Mouse (Mus musculus) monocyte, adult 2 months (primary cell): ENCODE measurements at regions not wholly inside any gene's neighbourhood (a gene's known extent, or its start where the extent isn't known, plus 50 kb on each side); places are given as distances from the start of the nearest gene placed in this dataset.
"Not testable (repeated sequence)": the region's sequence is repeated elsewhere in the genome, so short reads cannot be mapped to it uniquely, and the experiment has no call there.

Source experiments
- DNase-seq, 2 experiments: peaks; one replicate each; pipeline ENCODE4 v3.0.0; 2022; ENCODE audit warnings: low spot score in 2 of 2, low read depth in 1 of 2

DNA sequence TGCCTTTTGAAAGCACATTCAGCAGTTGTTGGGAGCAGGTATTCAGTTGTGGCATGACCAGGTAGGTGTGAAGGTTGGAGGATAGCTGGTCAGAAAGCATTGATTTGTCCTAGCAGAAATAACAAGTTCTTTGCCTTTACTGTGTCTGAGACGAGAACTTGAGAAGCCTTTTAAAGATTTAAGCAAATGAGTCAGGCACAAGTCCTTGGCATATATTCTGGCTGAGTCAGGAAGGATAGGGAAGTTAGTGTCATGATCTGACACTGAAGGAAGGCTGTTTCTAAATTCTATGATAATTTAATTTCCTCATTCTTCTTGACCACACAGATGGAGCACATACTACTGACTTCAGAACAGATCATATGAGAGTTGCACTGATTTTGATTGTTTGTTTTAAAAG lies 993.8 kb downstream of the Basp1 start:
- DNase-seq, result no peak

DNA sequence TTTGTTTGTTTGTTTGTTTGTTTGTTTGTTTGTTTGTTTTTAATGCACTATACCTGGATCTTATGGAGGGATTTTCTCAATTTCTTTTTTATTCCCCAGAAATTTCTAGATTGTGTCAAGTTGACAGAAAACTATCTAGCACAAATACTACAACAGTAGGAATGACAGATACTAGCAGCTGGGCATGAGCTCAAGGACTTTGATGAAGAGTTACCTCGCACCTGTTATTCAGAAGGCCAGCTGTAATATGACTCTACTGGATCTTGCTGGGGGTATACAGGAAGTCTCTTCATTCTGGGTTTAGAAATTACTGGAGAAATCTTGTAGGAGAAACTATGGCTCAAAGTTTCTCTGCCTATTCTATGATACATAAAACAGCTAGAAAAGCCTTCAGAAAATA lies 994.4 kb downstream of the Basp1 start:
- DNase-seq, result no peak

DNA sequence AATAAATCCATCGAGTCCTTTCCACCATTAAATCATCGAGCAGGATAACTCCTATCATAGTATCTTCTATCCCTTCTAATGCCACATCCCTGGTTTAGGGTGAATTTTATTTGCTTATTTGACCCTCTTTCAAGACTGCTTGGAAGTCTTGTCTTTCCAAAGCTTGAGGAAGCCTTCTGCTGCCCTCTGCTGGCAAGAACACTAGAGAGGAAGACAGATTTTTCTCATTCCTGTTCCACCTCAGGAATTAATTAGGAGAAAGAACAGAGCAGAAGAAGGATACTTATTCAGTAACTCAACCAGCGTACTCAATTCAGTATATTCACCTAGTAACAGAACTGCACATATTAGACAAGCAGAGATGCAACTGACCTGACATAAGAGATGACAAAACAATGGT lies 1005.9 kb downstream of the Basp1 start:
- no peak for DNase-seq

DNA sequence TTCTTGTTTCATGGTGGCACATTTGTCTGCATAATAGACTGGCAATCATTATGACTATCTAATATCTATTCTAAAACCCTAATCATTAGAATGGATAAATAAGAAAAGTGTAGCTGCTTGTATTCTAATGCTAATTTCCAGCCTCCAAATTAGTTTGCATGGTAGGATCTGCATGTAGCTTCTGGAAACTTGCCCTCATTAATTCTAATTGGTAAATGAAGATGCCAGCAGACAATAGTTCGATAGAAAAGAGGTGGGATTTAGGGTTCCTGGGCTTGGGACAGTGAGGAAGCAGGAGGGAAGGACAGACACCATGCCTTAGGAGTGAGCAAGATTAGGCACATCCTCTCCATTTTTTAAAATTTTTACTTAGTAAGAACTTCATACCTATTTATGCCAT lies 1008.3 kb downstream of the Basp1 start:
- DNase-seq, result no peak

DNA sequence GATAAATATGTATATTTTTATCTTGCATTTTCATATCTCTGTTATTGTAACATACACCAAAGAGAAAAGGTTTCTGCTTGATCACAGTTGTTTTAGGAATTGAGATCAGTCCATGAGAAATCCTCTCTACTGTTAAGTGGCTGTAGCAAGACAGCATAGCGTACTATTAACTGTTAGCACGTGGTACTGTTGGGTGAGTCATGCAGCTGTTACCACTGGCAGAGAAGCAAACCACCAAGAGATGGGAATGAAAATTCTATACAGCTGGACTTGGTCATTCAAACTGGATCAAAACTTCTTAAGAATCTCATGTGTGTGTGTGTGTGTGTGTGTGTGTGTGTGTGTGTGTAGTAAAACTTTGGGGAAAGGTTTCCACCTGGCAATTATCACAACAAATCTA lies 1013.5 kb downstream of the Basp1 start:
- no peak for DNase-seq

DNA sequence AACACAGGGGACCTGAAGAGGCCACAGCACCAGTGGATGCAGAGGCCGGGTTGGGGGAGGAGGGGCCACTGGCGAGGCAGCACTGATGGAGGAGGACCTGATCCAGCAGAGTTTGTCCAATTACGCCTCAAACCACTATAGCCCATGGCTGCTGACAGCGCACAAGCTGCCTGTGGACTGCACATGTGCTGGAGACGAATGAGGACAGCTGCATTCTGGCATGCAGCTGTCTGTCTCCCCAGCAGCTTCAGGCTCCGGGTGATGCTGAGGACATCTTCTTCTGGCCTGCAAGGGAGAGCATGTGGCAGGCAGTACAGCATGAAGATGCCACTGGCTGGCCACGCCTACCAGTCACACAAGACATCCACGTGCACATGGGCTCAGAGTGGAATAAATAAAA lies 1055.2 kb downstream of the Basp1 start:
- no peak for DNase-seq

DNA sequence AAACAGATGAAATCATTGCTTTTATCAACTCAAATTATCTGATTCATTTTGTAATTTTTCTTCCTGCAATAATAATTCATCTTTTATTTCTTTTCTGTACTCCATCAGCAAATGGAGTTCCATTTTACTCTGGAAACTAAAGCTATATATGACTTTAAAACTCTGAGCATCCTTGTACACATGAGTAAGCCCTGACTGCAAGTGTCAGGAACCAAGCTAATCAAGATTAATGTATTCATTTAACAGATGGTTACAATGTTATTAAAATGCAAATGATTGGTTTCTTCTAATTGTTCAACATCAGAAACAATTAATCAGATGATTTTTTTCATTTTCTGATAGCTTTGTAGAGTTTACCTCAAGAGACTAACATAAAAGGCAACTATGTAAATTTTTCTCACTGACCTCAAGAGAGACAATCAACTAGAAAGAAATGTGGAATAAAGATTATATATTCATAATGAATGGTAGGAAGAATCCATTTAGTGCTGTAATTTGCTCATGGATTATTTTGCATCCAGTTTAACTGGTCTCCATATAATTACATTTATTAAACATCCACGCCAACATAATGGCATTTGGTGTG lies 1064.5 kb downstream of the Basp1 start:
- no peak for DNase-seq

DNA sequence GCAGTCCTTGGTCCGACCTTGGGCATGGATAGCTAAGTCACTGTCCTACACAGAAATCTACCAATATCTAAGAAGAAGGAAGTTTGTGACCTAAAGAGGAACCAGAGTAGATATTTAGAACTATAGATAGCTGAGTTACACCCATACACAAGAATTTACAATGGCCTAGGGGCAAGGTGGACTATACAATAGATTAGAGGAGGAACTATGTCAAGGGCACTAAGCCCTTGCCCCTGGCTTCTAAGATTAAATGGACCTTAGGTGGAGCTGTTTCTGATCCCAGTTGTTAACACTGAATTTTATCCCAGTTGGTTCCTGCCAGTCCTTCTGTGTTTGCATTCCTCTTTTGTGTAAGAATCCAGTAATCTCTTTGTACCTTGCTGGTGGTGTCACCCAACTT lies 1077.7 kb downstream of the Basp1 start:
- DNase-seq, result not testable (repeated sequence)

DNA sequence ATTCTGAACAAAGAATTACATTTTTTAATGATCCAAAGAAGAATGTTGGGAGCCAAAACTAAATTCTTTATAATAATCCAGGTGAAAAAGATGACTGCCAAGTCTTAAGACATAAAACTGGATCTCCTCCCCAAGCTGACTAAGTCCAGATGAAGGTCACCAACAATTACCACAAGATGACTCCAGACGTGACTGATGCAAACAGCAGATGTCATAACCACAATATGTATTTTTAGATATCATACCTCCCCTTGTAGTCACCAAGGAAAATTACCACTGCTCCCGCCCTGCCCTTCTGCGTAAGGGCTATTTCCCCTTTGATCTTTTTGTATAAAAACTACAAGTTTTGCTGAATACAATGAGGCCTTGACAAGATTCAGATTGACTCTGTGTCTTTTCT lies 1110.4 kb downstream of the Basp1 start:
- not testable (repeated sequence) for DNase-seq

DNA sequence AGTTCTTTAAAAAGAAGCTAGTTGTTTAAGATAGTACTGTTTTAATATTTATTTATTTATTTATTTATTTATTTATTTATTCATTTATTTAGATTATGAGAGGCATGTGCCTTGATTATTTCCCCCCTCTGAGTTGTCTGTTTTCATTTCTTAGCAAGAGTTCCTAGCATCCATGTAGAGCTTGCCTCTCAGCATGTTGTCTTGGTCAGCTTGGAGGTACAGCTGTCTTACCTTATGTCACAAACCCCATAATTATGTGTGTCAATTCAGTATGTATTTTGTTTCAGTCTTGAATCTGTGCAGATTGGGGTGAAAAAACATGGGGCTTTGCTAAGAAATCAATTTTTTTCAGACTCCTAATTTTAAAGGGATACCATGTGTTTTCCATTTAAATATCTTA lies 1116.3 kb downstream of the Basp1 start:
- DNase-seq, result no peak

DNA sequence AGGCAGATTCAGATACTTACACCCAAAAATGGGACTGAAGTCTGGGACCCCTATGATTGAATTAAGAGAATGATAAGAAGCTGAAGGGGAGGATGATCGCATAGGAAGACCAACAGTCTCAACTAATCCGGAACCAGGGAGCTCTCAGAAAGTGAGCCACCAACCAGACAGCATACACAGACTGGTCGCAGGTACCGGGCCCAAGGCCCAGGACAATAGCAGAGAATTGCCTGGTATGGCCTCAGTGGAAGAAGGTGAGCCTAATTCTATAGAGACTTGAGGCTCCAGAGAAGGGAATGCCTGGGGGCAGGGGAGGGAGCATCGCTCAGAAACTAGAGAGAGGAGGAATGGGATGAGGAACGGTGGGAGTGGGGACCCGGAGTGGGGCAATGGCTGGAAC lies 1116.8 kb downstream of the Basp1 start:
- DNase-seq, result no peak

DNA sequence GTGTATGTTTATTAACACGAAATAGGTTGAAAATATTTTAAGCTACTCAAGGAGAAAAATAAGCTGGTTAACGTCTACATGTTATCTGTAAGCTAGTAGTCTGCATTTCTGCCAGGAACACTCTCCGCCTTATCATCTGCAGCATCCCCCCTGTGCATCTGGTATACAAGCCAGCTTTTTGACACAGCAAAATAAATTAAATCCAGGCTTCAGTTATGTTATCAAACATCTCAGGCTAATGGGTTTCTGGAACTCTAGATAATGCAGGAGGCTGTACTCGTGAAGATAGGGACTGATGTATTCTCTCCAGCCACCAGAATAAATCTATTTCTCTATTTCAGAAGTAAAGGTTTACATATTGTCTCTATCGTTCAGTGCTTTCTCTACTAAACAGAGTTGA lies 1138.5 kb downstream of the Basp1 start:
- no peak for DNase-seq

DNA sequence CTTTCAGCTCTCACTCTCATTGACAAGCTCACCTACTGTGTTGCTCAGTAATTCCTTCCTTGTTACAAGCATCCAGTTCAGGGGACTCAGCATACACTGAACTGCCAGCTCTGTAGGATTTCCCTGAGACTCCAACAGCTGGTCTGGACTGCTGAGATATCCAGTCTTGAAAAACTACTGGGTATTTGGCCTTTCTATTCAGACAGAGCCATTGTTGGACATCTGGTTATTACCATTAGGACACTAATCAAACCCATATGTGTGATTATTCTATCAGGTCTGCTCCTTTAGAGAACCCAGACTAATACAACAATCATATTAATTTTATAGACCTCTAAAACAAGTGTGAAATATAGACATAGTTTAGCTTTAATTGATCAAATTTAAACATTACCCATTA lies 1146.2 kb downstream of the Basp1 start:
- no peak for DNase-seq
